Mouse (Mus musculus) cerebellum, adult 2 months (tissue): Measurements from ENCODE around the gene Rnf130. TPM values are rescaled to one million over a fixed set of nuclear protein-coding genes. Genes with fewer than 3 reads are reported as not detected.

ENCODE experiments used
- DNase-seq, 2 experiments: peaks; one replicate each; pipeline ENCODE4 v3.0.0; 2021
- H3K27ac ChIP-seq: fragments of 200-500 bp; 2 replicates; pipeline ENCODE4 v1.5.1; 2012; ENCODE audit warnings: low read length, control low read depth, inconsistent platforms; ENCODE audit not compliant: insufficient read depth
- H3K27me3 ChIP-seq: fragments of 200-500 bp; 2 replicates; pipeline ENCODE4 v1.6.1; 2012; ENCODE audit warnings: inconsistent platforms, mild to moderate bottlenecking, low read length, moderate library complexity; ENCODE audit not compliant: control insufficient read depth, insufficient read depth
- H3K4me1 ChIP-seq: fragments of 200-500 bp; 2 replicates; pipeline ENCODE4 v1.6.1; 2011; ENCODE audit warnings: low read length; ENCODE audit not compliant: control insufficient read depth, insufficient read depth
- H3K4me3 ChIP-seq: fragments of 200-500 bp; replicated peaks from 2 replicates; pipeline ENCODE3; 2011; ENCODE audit warnings: mild to moderate bottlenecking, low read depth, low read length, control low read depth; ENCODE audit not compliant: insufficient read depth
- CTCF ChIP-seq: fragments of 200-500 bp; IDR thresholded peaks from 2 replicates; pipeline ENCODE4 v1.5.1; 2011; ENCODE audit warnings: low read depth, mild to moderate bottlenecking, control low read depth, low read length, moderate library complexity, borderline replicate concordance; ENCODE audit not compliant: insufficient read depth
- POLR2A ChIP-seq: fragments of 200-500 bp; IDR thresholded peaks from 2 replicates; pipeline ENCODE4 v1.6.1; 2011; ENCODE audit warnings: low read length, control low read depth, borderline replicate concordance; ENCODE audit not compliant: insufficient read depth
- WGBS: fragments of 180-500 bp; shearing (Covaris S2); methylation state at CpG from one replicate; pipeline ENCODE4 v1.1.7; 2018; 5-methylcytosine and 5-hydroxymethylcytosine counted together
- polyA plus RNA-seq: library from polyadenylated mRNA; depleted of rRNA; stranded (reverse); fragments of >200 nt; gene quantifications from 2 replicates; pipeline ENCODE4 v1.2.3, GENCODE M21; 2012

The Rnf130 gene
- polyA plus RNA-seq, 1 experiment, result 76.6 TPM

- Histone ChIP-seq H3K27ac (no peak overlapping the region), H3K4me1 (peaks cover 26% of the 10 kb centered on the region), H3K4me3 (no peak overlapping the region), H3K27me3 (no peaks in the 10 kb centered on the region)
- TF ChIP-seq POLR2A (no peak), CTCF (no peak)
- 41% methylated on average over 7 of the region's 7 CpGs for WGBS
- DNase-seq, result no peak
Observed at GRCm38 (mm10) chr11:50106024-50106423, 80.9 kb downstream of the Rnf130 start.

DNA sequence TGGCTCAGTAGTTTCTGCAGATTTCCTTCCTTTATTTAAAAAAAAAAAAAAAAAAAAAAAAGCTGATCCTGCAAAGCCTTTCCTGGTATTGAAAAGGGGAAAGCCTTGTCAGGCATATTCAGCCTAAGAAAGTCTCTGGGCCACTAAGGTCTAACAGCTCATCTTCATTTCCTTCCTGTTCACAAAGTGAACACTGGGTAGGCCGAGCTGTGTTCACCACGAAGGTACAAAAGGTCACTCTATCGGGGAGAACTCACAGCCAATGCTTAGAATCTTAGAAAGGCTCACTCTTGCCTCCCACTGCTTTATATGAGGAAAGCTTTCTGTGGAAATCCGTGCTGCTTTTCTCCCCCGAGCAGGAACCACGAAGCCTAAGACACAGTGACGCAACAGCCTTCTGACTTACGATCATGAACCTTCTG lies 83.7 kb downstream of the Rnf130 start:
- 76% methylated on average over 8 of the region's 8 CpGs for WGBS
- TF ChIP-seq CTCF (no peak), POLR2A (no peak)
- H3K4me3 ChIP-seq, result no peak overlapping the region
- H3K27me3 ChIP-seq, result no peaks in the 10 kb centered on the region
- DNase-seq, result no peak
- H3K27ac ChIP-seq, result no peak overlapping the region
- H3K4me1 ChIP-seq, result peaks cover 10% of the 10 kb centered on the region

- no peaks in the 10 kb centered on the region for H3K4me1 ChIP-seq
- TF ChIP-seq POLR2A (no peak), CTCF (peak; percentile 79)
- H3K4me3 ChIP-seq, result no peak overlapping the region
- WGBS, result 35% methylated on average over 5 of the region's 5 CpGs
- H3K27ac ChIP-seq, result no peak overlapping the region
- H3K27me3 ChIP-seq, result no peaks in the 10 kb centered on the region
- DNase-seq, result peak; percentile 69 to 77
Observed at GRCm38 (mm10) chr11:50114329-50114728, 89.2 kb downstream of the Rnf130 start.

DNA sequence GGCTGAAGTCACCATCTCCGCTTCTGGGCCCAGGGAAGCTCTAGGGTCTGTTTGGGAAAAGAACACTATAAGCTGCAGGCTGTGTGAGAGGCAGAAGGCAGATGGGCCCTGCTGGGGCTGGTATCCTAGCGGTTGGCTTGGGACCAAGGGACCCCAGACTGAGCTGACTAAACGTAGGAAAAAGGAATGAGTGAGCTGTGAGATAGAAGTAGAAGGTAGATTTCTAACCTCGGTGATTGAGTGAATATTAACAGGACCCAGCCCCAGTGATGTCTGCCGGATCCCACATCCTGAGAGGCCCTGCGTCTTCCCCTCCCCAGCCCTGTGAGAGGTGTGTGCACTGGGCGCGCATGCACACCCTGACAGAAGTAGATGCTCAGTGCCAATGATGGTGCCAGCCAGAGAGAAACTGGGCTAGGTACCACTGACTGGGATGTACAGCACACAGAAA lies 97.5 kb downstream of the Rnf130 start:
- 20% methylated on average over 8 of the region's 8 CpGs for WGBS
- H3K27me3 ChIP-seq, result no peaks in the 10 kb centered on the region
- TF ChIP-seq POLR2A (no peak), CTCF (no peak)
- peak; percentile 64 to 76 for DNase-seq
- peak overlapping the region; percentile 29 for H3K27ac ChIP-seq
- H3K4me3 ChIP-seq, result no peak overlapping the region
- peaks cover 20% of the 10 kb centered on the region for H3K4me1 ChIP-seq

- Histone ChIP-seq H3K27me3 (no peaks in the 10 kb centered on the region), H3K4me1 (peaks cover 16% of the 10 kb centered on the region), H3K27ac (no peak overlapping the region), H3K4me3 (no peak overlapping the region)
- WGBS, result 8% methylated on average over 10 of the region's 10 CpGs
- TF ChIP-seq POLR2A, result no peak
- no peak for TF ChIP-seq CTCF
- DNase-seq, result no peak
Observed at GRCm38 (mm10) chr11:50127781-50128180, 102.6 kb downstream of the Rnf130 start.

- peak; percentile 95 for TF ChIP-seq CTCF
- TF ChIP-seq POLR2A, result peak; percentile 84
- WGBS, result under 1% methylated on average over 76 of the region's 77 CpGs
- H3K27me3 ChIP-seq, result no peaks in the 10 kb centered on the region
Observed at GRCm38 (mm10) chr11:50130811-50131766, 105.9 kb downstream of the Rnf130 start, which contains the start of gene Tbc1d9b. Tbc1d9b (plus strand) TSS chr11:50131396.

GRCm38 (mm10) chr11:50131801-50132201 lies 106.7 kb downstream of the Rnf130 start:
- DNase-seq, result peak in 1 of 2 experiments; percentile 52
- no peak for TF ChIP-seq CTCF
- TF ChIP-seq POLR2A, result no peak
- Histone ChIP-seq H3K4me1 (peaks cover 7% of the 10 kb centered on the region; the same call in 1 of the 2 replicates), H3K27ac (peak overlapping the region; percentile 88), H3K4me3 (peak overlapping the region; percentile 60), H3K27me3 (no peaks in the 10 kb centered on the region)
- 0% methylated on average over 10 of the region's 10 CpGs for WGBS

More at GRCm38 (mm10) chr11:50130811-50131766, 105.9 kb downstream of the Rnf130 start, which contains the start of gene Tbc1d9b:
- DNase-seq, result peak; percentile 90 to 94
- peaks cover 7% of the 10 kb centered on the region; the same call in 1 of the 2 replicates for H3K4me1 ChIP-seq
- H3K27ac ChIP-seq, result peak within 1 kb of the TSS; percentile 99
- peak within 1 kb of the TSS; percentile 60 for H3K4me3 ChIP-seq
